Mouse (Mus musculus): ENCODE measurements around the gene Lrrc71.

Gene Lrrc71

DNA sequence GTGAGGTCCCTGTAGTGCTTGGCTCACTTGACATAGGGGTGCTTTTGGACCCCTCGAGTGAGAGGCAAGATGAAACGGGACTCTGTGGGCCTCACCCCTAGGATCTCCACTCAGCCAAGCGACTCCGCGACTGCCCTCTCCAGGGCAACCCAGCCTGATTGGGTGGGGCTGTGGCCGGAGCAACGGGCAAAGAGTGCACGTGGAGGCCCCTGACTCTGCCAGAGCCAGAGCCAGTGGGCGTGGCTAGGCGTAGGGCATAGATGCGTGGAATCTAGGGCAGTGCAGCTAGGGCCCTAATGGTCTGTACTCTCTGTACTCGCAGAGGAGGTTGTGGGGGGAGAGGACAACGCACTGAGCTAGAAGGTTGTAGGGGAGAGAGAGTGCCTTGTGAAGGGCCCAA, at the start of gene Lrrc71:
TSS of gene Lrrc71 (minus strand) at position 195 of the 400 bp plus-strand sequence.
- DNase-seq, result peak in 1 of 2 experiments; percentile 21

DNA sequence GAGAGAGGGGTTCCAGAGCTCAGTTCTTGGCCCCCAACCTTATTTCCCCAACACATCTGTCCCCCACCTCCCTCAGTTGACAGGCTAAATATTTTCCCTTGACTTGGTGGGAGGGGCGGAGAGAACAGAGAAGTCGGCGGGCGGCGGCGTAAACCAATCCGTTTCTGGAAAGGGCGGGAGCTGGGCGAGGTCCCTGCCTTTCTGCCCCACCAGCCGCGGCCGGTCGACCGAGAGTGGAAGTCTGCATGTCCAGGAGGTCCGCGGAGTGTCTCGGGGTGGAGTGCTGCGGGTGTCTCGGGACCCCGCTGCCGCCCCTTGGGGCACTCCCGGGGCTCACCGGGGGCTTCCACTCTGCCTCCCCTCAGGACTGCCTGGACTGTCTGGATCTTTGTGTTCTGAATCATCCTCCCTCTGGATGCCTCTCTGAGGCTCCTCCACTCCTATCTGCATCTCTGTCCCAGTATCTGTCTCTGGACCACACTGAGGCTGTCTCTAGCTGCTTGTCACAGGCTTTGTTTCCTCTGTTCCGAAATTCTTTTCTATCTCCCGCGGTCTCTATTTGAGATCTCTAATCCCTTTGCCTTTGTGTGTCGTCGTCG, 48.4 kb upstream of the Lrrc71 start, which contains the start of gene Insrr:
TSS of gene Insrr (plus strand) at position 216 of the 599 bp plus-strand sequence.
- DNase-seq, result no peak

DNA sequence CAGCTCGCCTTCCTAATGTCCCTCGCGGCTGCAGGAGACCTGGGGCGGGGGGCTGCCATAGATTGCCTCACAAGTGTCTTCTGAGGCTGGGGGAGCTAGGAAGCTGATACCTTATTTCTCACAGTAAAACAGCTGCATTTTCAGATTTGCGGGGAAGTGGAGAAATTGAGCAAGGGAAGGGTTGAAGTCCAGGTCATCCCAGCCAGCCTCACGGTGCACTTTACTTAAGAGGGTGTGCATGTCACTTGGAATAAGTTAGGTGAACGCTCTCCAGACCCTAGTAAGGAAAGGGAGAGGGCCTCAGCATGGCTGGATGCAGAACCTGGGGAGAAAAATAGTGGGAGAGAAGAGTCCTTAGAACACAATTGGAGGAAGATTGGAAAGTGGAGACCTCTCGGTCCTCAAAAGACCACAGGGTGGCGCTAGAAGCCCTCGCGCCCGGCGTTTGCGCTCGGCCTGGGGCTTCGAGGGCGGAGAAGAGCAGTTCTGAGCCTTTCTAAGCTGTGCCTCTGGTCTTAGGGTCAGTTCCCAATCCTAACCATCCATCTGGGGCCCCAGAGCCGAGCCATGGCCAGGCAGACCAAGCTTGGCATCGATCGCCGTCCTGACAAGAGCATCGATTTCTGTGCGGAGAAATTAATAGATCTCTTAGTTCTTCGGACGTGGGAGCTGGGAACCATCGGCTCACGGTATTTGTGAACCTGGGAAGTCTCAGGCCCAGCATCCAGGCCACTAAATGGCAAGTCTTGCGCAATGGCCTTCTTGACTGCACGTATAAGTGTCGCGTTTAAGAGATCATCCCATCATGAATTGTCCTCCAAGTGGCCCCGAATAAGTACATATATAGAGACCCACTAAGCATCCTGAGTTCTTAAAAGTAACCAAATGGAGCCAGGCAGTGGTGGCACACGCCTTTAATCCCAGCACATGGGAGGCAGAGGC, 47.2 kb upstream of the Lrrc71 start:
- peak; percentile 58 to 75 for DNase-seq

DNA sequence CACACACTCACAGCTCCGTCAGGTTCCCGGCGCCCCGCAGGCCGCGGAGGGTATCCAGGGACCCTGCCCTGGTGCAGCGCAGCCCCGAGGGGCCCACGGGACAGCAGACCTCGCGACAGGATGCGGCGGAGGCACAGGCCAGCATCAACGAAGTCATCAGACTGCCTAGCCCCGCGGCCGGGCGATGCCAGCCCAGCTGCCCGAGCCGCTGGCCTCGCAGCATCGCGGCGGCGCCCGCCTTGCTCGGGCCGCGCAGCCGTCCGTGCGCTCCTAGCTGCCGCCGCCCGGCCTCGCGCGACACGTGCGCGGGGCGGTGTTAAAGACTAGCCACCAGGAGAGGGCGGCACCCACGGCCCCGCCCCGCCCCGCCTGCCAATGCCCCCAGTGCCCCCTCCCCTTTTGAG, 46.5 kb upstream of the Lrrc71 start, which contains the start of gene Ntrk1:
TSS of gene Ntrk1 (minus strand) at position 241 of the 404 bp plus-strand sequence.
- no peak for DNase-seq

DNA sequence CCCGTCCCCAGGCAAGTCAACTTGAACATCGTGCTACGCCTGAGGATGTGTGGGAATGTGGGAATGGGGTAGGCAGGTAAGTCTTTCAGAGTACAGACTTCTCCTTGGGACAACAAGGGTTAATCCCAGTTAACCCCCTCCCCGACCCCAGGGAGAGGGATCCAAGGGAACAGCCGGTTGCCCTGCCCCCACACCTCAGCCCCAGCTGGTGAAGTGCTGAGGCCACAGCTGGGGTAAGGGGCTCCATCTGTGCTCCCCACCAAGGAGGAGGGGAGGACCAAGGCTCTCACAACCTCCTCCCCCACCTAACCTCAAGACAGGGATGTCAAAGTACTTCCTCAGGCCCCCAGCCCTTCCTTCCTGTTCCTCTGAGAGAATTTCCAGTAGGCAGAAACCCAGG, 41.3 kb upstream of the Lrrc71 start:
- no peak for DNase-seq

DNA sequence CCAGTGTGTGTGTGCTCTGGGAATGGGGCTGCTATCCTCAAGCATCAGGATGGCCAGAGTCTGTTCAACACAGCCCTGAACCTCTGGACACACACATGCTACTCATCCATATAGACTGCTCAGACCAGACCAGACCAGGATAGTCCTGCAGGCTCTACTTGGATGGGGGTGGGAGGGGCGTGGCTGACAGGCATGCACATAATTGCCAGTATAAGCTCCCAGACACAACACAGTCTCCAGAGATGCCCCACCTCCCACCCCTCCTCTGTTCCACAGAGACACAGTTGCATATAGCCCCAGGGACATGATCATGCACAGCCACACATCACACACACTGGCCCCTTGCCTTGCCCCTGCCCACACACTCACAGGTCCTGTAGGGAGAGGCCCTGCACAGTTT, 40.8 kb upstream of the Lrrc71 start:
- no peak for DNase-seq

DNA sequence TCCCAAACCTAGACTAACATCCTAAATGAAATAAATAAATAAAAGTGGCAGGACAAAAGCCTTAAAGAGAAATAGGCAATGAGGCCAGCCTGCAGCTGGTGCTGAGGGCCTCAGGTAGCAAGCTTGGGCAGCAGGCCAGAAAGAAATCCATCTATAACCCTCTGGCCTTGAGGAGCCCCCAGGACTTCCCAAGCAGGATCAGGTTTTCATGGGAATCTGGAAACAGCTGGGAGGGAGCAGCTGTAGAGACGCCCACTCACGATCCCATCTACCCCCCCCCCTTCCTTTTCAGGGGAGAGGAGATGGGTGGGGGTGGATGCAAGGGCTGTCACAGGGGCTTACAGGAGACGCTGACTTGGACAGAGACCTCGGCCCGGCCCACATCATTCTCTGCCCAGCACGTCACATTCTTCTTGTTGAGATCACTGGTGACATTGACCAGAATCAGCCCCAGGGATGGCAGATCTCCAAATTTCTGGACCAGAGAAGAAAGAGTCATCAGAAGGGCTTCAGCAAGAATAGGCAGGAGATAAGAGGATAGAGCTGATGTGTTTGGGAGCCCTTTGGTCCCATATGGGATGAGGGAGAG, 37.3 kb upstream of the Lrrc71 start:
- DNase-seq, result no peak

DNA sequence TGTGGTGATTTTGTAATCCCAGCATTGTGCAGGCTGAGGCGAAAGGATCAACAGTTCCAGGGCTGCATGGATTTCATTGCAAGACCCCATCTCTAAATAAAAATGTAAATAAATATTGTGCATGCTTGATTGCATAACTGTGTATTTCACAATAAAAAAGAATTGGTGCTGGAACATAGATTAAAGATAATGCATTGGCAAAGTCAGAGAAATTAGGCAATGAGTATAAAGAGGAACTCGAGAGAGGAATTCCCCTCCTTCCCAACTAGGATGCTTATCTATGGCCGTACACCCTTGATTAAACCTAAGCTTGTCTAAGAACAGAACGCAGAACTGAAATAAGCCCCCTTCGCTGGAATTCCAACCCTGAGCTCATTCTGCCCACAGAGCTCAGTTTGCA, 36.7 kb upstream of the Lrrc71 start:
- DNase-seq, result no peak

DNA sequence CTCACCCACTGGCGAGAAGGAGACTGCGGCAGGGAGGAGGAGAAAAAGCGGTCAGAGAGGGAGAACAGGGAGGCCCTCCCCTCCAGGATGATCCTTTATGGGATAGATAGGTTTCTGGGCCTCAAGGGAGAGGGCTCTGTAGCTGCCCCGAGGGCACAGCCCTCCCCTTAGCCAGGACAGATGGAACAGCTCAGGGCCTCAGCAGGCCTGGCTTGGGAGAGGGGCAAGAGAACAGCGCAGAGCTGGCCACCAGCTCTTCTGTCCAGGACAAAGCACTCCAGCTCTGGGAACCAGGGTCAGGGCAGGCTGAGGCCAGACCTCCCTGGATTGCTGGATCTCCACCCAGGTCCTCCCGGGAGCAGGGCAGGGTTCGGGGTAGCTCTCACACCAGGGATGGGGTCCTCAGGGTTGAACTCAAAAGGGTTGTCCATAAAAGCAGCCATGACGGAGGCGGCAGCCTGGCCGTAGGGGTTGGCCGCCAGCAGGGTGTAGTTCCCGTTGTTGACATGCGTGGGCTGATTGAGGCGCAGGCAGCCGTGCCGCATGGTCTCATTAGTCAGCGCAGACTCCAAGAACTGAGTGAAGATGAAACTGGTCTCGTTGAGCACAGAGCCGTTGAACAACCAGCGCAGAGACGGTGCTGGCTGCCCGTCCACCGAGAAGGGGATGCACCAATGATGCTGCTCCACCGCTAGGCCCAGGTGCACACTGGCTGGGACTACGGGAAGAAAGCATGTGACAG, 35.0 kb upstream of the Lrrc71 start:
- no peak for DNase-seq

DNA sequence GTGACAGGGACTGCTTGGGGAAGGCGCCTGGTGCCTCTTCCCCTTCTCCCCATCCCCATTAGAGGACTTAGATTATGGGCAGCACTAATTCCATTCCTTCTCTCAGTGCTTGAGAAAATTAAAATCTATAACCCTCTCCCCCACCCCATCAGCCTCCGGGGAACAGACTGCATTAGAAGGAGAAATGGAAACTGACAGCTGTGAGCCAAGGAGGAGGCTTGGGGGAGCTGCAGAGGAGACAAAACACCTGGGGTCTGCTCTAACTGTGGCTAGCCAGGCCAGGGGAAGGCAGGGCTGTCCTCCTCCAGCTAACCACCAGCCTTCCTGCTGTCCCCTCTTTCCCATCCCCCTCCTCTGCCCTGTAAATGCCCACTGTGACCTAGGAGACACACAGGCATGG, 30.7 kb upstream of the Lrrc71 start:
- DNase-seq, result no peak

DNA sequence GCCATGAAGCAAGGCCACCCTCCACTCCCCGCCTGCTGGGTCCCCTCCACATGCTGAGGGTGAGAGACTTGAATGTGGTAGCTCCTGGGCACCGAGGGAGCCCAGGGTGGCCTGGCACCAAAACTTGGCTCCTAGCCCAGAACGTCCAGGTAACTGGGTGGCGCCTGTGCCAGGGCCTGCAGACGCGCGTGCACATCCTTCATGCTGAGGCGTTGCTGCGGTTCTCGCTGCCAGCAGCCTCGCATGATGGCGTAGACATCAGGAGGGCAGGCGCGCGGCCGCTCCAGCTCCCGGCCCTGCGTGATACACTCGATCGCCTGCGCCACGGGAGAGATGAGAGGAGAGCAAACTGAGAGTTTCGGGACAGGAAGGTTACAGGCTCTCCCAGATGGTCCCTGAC, 29.9 kb upstream of the Lrrc71 start:
- peak; percentile 26 to 56 for DNase-seq

DNA sequence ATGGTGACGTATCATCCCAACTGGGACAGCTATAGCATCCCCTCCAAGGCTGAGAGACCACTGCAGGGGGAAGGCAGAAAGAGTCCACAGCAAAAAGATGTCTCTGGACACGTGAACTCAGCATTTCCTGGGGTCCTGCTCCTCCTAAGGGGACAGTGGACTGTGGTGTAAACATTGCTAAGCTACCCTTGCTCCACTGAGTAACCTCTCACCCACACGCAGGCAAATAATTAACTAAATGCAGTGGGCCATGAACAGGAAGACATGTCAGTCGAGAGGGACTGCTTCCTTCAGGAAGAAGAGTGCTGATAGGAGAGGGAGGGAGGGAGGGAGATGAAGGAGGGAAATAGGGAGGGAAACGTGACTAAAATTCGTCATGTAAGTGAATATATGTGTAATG, 22.7 kb upstream of the Lrrc71 start:
- DNase-seq, result no peak

DNA sequence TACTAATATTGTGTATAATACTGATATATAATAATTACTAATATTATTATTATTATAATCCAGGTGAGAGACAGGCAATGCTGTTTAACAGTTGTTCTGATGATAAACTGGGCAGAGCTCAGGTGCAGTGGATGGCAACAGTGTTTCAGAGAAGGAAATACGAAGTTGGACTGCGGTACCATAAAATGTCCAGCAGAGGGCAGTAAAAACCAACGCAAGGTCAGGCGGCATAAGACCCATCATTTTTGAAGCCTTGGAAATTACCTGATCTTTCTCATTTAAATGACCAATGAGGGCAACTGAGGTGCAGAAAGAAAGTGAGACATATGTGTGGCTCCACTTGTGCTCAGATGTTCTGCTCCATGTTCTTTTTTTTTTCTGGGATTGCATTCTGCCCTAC, 21.9 kb upstream of the Lrrc71 start:
- DNase-seq, result peak; percentile 48 to 70

DNA sequence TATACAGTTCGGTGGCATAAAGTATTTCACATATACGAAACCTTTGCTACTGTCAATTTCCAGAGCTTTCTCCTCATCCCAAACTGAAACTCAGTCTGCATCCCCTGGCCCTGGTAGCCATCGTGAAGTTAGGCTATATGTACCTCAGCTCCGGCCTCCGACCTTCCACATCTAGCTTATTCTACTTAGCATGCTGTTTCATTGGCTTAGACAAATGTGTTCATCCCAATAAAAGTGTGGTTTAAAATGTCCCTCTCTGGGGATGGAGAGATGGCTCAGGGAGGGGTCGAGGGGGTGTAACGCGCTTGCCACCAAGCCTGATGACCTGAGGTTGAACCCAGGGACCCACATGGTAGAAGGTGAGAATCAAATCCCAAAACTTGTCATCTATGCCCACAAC, 21.1 kb upstream of the Lrrc71 start:
- no peak for DNase-seq

DNA sequence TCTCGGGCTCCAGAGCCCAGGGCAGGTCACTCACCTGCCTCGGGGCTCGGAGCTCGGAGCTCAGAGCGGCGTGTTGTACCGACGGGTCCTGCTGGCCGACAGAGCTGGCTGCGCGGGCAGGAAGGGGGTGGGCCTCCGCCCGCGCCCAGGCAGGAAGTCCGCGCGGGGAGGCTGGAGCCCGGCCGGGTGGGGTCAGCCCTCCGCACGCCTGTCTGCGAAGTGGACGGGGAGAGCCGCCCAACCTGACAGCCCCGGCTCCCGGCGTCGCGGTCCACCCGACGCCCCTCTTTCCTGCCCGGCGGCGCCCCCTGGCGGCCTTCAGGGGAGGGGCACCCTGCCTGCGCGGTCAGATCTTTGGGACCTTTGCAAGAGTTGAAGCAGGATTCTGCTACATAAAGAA, 20.4 kb upstream of the Lrrc71 start:
- DNase-seq, result peak in 1 of 2 experiments; percentile 58

DNA sequence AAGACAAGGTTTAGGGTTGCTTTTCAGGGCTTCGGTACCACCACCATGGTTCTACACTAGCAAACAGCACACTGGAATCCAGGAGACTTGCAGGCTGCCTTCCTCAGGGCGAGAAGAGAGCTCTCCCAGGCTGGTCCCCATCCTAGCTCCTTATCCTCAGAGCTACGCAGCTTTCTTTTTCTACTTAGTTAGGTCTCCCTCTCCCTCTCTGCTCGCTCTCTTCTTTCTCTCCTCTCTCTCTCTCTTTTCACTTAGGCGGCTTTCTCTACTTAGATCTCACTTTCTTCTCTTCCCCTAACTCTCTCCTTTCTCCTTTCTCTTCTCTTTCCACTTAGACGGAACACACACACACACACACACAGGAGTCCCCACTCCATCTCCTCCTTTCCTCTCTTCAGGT, 20.0 kb upstream of the Lrrc71 start:
- DNase-seq, result no peak

DNA sequence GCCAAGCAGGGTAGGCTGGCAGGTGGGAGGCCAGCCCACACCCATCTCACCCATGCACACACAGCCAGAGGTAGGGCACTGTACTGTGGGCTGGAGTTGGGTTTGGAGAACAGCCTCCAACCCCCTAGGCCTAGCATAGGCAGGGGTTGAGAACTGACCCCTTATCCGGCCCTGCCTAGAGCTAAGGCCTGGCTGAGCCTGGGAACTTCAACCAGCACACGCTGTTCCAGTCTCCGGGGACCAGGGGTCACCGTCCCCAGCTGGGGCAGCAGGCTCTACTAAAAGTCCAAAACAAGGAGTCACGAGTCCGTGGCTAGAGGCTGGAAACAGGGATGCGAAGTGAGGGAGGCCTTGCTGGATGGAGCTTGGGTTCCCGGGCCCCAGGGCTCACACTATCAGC, 19.3 kb upstream of the Lrrc71 start:
- no peak for DNase-seq

DNA sequence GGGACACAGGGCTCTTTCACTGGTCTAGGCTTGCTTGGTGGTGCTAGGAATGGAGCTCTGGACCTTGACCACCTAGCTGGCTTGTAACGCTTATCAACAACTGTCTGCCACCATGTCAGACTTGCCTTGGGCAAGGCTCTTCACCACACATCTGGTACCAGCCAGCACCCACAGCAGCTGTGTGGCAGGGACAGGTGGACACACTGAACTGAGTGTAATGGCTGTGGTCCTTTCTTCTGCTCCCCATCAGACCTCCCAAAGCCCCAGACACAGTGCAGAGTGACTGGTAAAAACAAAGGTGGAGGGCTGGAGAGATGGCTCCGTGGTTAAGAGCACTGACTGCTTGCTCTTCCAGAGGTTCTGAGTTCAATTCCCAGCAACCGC, 17.9 kb upstream of the Lrrc71 start:
- DNase-seq, result no peak

DNA sequence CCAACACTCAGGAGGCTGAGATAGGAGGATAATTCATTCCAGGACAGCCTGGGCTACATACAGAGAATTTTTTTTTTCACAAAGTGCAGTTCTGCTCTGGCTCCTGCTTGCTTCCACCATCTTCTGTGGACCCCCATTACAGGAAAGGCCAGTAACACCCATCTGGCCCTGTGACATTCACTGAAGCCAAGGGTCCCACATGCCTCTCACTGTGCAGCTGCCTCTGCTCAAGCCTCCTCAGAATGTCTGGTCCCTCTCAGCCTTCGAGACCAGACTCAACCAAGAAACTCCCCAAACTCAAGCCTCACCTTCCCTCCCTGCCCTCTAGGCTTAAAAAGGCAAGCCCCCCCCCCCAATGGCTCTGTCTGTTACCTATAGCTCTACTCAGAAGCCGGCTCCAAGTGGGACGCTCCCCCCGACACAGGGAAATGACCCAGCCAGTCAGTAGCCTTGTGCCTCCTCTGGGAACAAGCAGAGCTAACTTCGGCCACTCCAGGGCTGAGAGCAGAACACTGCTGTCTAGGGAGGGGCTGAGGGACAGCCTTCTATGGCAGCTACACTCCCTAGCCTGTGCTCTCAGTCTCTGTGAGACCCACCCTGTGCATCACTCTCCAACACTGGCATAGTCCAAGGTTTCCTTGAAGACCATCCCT, 17.3 kb upstream of the Lrrc71 start:
- DNase-seq, result no peak

DNA sequence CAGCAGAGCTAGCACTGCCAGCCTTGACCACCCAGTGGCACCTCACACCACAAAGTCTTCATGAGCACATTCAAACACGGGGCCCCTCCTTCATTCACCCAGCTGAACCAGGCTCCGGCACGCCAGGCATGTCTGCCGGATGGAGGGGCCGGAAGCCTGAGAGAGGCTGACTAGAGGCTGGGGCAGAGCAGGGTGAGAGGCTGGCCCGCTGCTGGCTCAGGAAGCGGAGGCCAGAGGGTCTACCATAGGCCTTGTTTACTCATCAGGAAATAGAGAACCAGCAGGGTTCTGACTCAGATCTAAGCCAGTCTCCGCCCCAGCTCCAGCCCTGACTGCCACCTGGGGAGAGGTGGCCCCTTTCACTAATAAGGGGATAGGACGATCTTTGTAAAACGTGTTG, 16.7 kb upstream of the Lrrc71 start:
- no peak for DNase-seq

DNA sequence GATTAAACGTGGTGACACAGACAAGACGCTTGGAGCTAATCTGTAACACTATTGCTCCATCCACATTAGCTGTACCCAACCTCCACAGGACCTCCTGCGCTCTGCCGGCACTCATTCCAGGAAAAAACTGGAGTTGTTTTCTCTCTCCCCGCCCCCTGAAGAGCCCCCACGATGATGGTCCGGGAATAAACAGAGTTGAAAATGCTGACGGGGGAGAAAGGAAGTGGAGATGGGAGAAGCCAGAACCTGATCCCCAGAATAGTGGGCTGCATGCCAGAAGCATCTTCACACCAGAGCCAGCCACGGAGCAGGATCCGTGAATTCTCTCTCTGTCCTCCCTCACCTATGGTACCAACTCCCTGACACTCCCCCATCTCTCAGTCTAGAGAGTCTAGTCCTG, 16.1 kb upstream of the Lrrc71 start:
- peak in 1 of 2 experiments; percentile 26 for DNase-seq

DNA sequence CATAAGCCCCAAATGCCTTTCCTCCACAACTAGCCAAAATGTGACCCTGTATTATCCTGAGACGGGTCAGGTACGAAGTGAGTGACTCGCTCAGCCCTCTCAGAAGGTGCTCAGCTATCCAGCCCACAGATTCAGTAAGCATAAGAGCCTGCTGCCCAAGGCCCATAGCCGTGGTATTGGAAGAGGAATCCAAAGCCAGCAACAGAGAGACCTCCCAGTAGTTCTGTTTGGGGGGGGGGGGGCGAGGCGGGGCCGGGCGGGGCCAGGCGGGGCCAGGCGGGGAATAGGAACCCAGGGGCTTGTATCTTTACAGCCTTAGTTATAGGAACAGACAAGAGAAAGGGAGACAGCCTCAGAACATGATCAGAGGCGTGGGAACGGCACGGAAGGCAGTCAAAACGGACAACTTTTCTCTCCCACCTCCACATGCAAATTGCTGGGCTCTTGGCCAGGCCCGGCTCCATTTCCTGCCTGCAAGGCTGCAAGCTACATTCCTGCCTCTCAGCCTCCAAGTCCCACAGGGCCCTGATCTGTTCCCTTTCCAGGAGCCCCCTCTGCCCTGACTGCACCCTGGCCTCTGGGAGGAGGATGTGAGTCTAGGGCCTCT, 15.4 kb upstream of the Lrrc71 start:
- DNase-seq, result peak in 1 of 2 experiments; percentile 25
